Mouse (Mus musculus) adrenal gland (tissue): ENCODE results near the gene Yod1.

ENCODE experiments used
- intact Hi-C: fragments of 180-260 bp; cut with DNase I; formaldehyde crosslinking; loops from one replicate; pipeline ENCODE4 v1.15.1; 2025

The Yod1 gene

GRCm38 (mm10) chr1:130731741-130732337 is 14.7 kb downstream of the Yod1 start, which contains the start of gene AA986860:
AA986860 (plus strand) TSS chr1:130731976.
- intact Hi-C loops = no loop called here

GRCm38 (mm10) chr1:130732706-130733658 is 15.9 kb downstream of the Yod1 start:
- intact Hi-C loops = no loop called here

- intact Hi-C loops = no loop called here
Observed at GRCm38 (mm10) chr1:130733671-130734070, 16.5 kb downstream of the Yod1 start.

- intact Hi-C loops = no loop called here
Observed at GRCm38 (mm10) chr1:130734452-130734851, 17.3 kb downstream of the Yod1 start.

- intact Hi-C loops = no loop called here
Observed at GRCm38 (mm10) chr1:130734852-130735251, 17.7 kb downstream of the Yod1 start.

GRCm38 (mm10) chr1:130737411-130737881 is 20.3 kb downstream of the Yod1 start:
- intact Hi-C loops = no loop called here

GRCm38 (mm10) chr1:130737916-130738315 is 20.8 kb downstream of the Yod1 start:
- intact Hi-C loops = no loop called here

GRCm38 (mm10) chr1:130738551-130739106 is 21.5 kb downstream of the Yod1 start:
- intact Hi-C loops = no loop called here

GRCm38 (mm10) chr1:130739636-130740035 is 22.5 kb downstream of the Yod1 start:
- intact Hi-C loops = no loop called here

GRCm38 (mm10) chr1:130740227-130740648 is 23.1 kb downstream of the Yod1 start:
- intact Hi-C loops = no loop called here

- intact Hi-C loops = no loop called here
Observed at GRCm38 (mm10) chr1:130740781-130741720, 23.9 kb downstream of the Yod1 start.

GRCm38 (mm10) chr1:130742201-130742600 is 25.1 kb downstream of the Yod1 start:
- intact Hi-C loops = no loop called here

GRCm38 (mm10) chr1:130743775-130744174 is 26.6 kb downstream of the Yod1 start:
- intact Hi-C loops = no loop called here

- intact Hi-C loops = no loop called here
Observed at GRCm38 (mm10) chr1:130744217-130744616, 27.1 kb downstream of the Yod1 start.

- intact Hi-C loops = no loop called here
Observed at GRCm38 (mm10) chr1:130744961-130745360, 27.8 kb downstream of the Yod1 start.

- intact Hi-C loops = no loop called here
Observed at GRCm38 (mm10) chr1:130745591-130745990, 28.5 kb downstream of the Yod1 start.

GRCm38 (mm10) chr1:130746819-130747218 is 29.7 kb downstream of the Yod1 start:
- intact Hi-C loops = no loop called here

GRCm38 (mm10) chr1:130759689-130760088 is 42.6 kb downstream of the Yod1 start:
- intact Hi-C loops = no loop called here

GRCm38 (mm10) chr1:130761597-130761996 is 44.5 kb downstream of the Yod1 start:
- intact Hi-C loops = no loop called here

- intact Hi-C loops = no loop called here
Observed at GRCm38 (mm10) chr1:130762045-130762760, 45.1 kb downstream of the Yod1 start.
